Mouse (Mus musculus) kidney, embryonic 16.5 days (tissue): Measurements from ENCODE around the gene Ngef. TPM values are rescaled to one million over a fixed set of nuclear protein-coding genes. Genes with fewer than 3 reads are reported as not detected.
A peak's percentile ranks its signal among the peaks of the same experiment; 100 is the strongest.
"Not testable (repeated sequence)": the region's sequence is repeated elsewhere in the genome, so short reads cannot be mapped to it uniquely, and the experiment has no call there.

Experiments used
- ATAC-seq: fragments of 200-750 bp; cut with Nextera tagmentation; 2 replicates; pipeline ENCODE4 v1.8.0; 2017; ENCODE audit warnings: moderate TSS enrichment; ENCODE audit not compliant: low FRiP score, low TSS enrichment
- H3K27ac ChIP-seq: fragments of 300-500 bp; sonication (generic); 2 replicates; pipeline ENCODE4 v1.5.1; 2014; ENCODE audit warnings: low read length
- H3K27me3 ChIP-seq: fragments of 300-500 bp; sonication (generic); 2 replicates; pipeline ENCODE4 v1.6.1; 2014; ENCODE audit warnings: low read length, control low read depth, mixed read lengths; ENCODE audit not compliant: insufficient read depth
- H3K36me3 ChIP-seq: fragments of 300-500 bp; sonication (generic); 2 replicates; pipeline ENCODE4 v1.6.1; 2014; ENCODE audit warnings: low read length, control low read depth, mixed read lengths; ENCODE audit not compliant: insufficient read depth
- H3K4me1 ChIP-seq: fragments of 300-500 bp; sonication (generic); 2 replicates; pipeline ENCODE4 v1.6.1; 2014; ENCODE audit warnings: low read length, control low read depth, mixed read lengths; ENCODE audit not compliant: insufficient read depth
- H3K4me2 ChIP-seq: fragments of 300-500 bp; sonication (generic); replicated peaks from 2 replicates; pipeline ENCODE4 v1.6.1; 2014; ENCODE audit warnings: low read depth, low read length
- H3K4me3 ChIP-seq: fragments of 300-500 bp; sonication (generic); 2 replicates; pipeline ENCODE4 v1.5.1; 2014; ENCODE audit warnings: mild to moderate bottlenecking, low read length
- H3K9ac ChIP-seq: fragments of 300-500 bp; sonication (generic); replicated peaks from 2 replicates; pipeline ENCODE4 v1.6.1; 2014; ENCODE audit warnings: low read length
- H3K9me3 ChIP-seq: fragments of 300-500 bp; sonication (generic); 2 replicates; pipeline ENCODE4 v1.6.1; 2016; ENCODE audit warnings: low read length, control low read depth
- WGBS: fragments of 180-500 bp; shearing (Covaris S2); extraction: QIAGEN DNeasy Blood & Tissue Kit; methylation state at CpG from one replicate; pipeline ENCODE4 v1.1.7; 2014; 5-methylcytosine and 5-hydroxymethylcytosine counted together
- polyA plus RNA-seq: library from polyadenylated mRNA; unstranded; fragments of >200 nt; fragmentation: Nextera tagmentation; extraction: Ambion mirVana; gene quantifications from 2 replicates; pipeline ENCODE4 v1.2.1, GENCODE M21; 2015

Ngef gene
- polyA plus RNA-seq, 1 experiment from 2014 or later = 2.7 TPM

GRCm38 (mm10) chr1:87467469-87467868 is 106.2 kb downstream of the Ngef start:
- H3K4me2 ChIP-seq = peak overlapping the region; percentile 27; the same call in 1 of the 2 replicates
- H3K4me1 ChIP-seq = no peaks in the 10 kb centered on the region
- no peak overlapping the region for H3K9ac ChIP-seq
- H3K27me3 ChIP-seq = peaks cover 2% of the 10 kb centered on the region; the same call in 1 of the 2 replicates
- no peaks in the 10 kb centered on the region for H3K36me3 ChIP-seq
- H3K27ac ChIP-seq = no peak overlapping the region
- ATAC-seq = no peak
- H3K9me3 ChIP-seq = no peaks in the 10 kb centered on the region
- whole genome bisulfite sequencing = 42% methylated on average over 9 of the region's 9 CpGs
- H3K4me3 ChIP-seq = no peak overlapping the region

- not testable (repeated sequence) for H3K4me3 ChIP-seq, H3K27ac ChIP-seq, H3K36me3 ChIP-seq, H3K9me3 ChIP-seq, ATAC-seq, H3K9ac ChIP-seq, H3K4me1 ChIP-seq, H3K27me3 ChIP-seq, H3K4me2 ChIP-seq
- 78% methylated on average over 6 of the region's 7 CpGs for WGBS
Measured at GRCm38 (mm10) chr1:87459856-87460255, 113.8 kb downstream of the Ngef start.

GRCm38 (mm10) chr1:87458045-87458444 is 115.6 kb downstream of the Ngef start:
- no peak overlapping the region for H3K4me2 ChIP-seq
- H3K4me3 ChIP-seq = no peak overlapping the region
- no peaks in the 10 kb centered on the region for H3K4me1 ChIP-seq
- H3K9me3 ChIP-seq = no peaks in the 10 kb centered on the region
- no peak overlapping the region for H3K27ac ChIP-seq
- H3K27me3 ChIP-seq = no peaks in the 10 kb centered on the region
- H3K9ac ChIP-seq = no peak overlapping the region
- ATAC-seq = no peak
- no peaks in the 10 kb centered on the region for H3K36me3 ChIP-seq
- WGBS = 94% methylated on average over 4 of the region's 4 CpGs

GRCm38 (mm10) chr1:87456425-87456824 is 117.2 kb downstream of the Ngef start:
- H3K9me3 ChIP-seq = no peaks in the 10 kb centered on the region
- no peak overlapping the region for H3K4me3 ChIP-seq
- 96% methylated on average over 1 of the region's 1 CpGs for WGBS
- H3K36me3 ChIP-seq = no peaks in the 10 kb centered on the region
- ATAC-seq = no peak
- H3K9ac ChIP-seq = no peak overlapping the region
- H3K27ac ChIP-seq = no peak overlapping the region
- H3K4me1 ChIP-seq = no peaks in the 10 kb centered on the region
- no peak overlapping the region for H3K4me2 ChIP-seq
- no peaks in the 10 kb centered on the region for H3K27me3 ChIP-seq

- WGBS = 80% methylated on average over 4 of the region's 4 CpGs
- peaks cover 39% of the 10 kb centered on the region for H3K36me3 ChIP-seq
Measured at GRCm38 (mm10) chr1:87449432-87449831, 124.2 kb downstream of the Ngef start.

GRCm38 (mm10) chr1:87447183-87448104 is 126.2 kb downstream of the Ngef start:
- no peak overlapping the region for H3K4me2 ChIP-seq
- 31% methylated on average over 5 of the region's 5 CpGs for WGBS
- H3K36me3 ChIP-seq = peaks cover 49% of the 10 kb centered on the region
- no peak for ATAC-seq
- H3K4me1 ChIP-seq = no peaks in the 10 kb centered on the region
- no peaks in the 10 kb centered on the region for H3K9me3 ChIP-seq
- no peak overlapping the region for H3K9ac ChIP-seq
- no peak overlapping the region for H3K4me3 ChIP-seq
- H3K27ac ChIP-seq = no peak overlapping the region
- H3K27me3 ChIP-seq = no peaks in the 10 kb centered on the region

More at GRCm38 (mm10) chr1:87449432-87449831, 124.2 kb downstream of the Ngef start:
- Histone ChIP-seq H3K4me1 (no peaks in the 10 kb centered on the region), H3K27ac (no peak overlapping the region), H3K4me3 (no peak overlapping the region), H3K9me3 (no peaks in the 10 kb centered on the region), H3K27me3 (no peaks in the 10 kb centered on the region), H3K9ac (no peak overlapping the region), H3K4me2 (no peak overlapping the region)
- ATAC-seq = no peak

GRCm38 (mm10) chr1:87436583-87436982 is 137.1 kb downstream of the Ngef start:
- Histone ChIP-seq H3K9ac (no peak overlapping the region), H3K4me3 (no peak overlapping the region), H3K9me3 (no peaks in the 10 kb centered on the region), H3K4me1 (no peaks in the 10 kb centered on the region), H3K27me3 (no peaks in the 10 kb centered on the region), H3K4me2 (no peak overlapping the region), H3K27ac (no peak overlapping the region), H3K36me3 (peaks cover 49% of the 10 kb centered on the region)
- WGBS = 66% methylated on average over 6 of the region's 6 CpGs
- no peak for ATAC-seq

GRCm38 (mm10) chr1:87435125-87435524 is 138.5 kb downstream of the Ngef start:
- no peaks in the 10 kb centered on the region for H3K9me3 ChIP-seq
- no peaks in the 10 kb centered on the region for H3K4me1 ChIP-seq
- no peaks in the 10 kb centered on the region for H3K27me3 ChIP-seq
- H3K27ac ChIP-seq = no peak overlapping the region
- no peak overlapping the region for H3K4me2 ChIP-seq
- H3K4me3 ChIP-seq = no peak overlapping the region
- H3K9ac ChIP-seq = no peak overlapping the region
- peaks cover 44% of the 10 kb centered on the region for H3K36me3 ChIP-seq
- no peak for ATAC-seq
- WGBS = 95% methylated on average over 2 of the region's 2 CpGs
